Mouse (Mus musculus): Measurements from ENCODE around the gene Ampd1.
"Not testable (repeated sequence)": the region's sequence is repeated elsewhere in the genome, so short reads cannot be mapped to it uniquely, and the experiment has no call there.

Gene Ampd1

GRCm38 (mm10) chr3:103102454-103103390, 28.9 kb downstream of the Ampd1 start, which contains the start of gene Dennd2c:
TSS of gene Dennd2c (plus strand) at chr3:103102604.
- peak; percentile 89 for DNase-seq (ENCODE audit: low read depth, low spot score)

GRCm38 (mm10) chr3:103107565-103108240, 33.9 kb downstream of the Ampd1 start:
- no peak for DNase-seq (ENCODE audit: low read depth, low spot score)

- DNase-seq (ENCODE audit: low read depth, low spot score): no peak
Measured at GRCm38 (mm10) chr3:103112216-103112615, 38.4 kb downstream of the Ampd1 start.

- no peak for DNase-seq (ENCODE audit: low read depth, low spot score)
Measured at GRCm38 (mm10) chr3:103123636-103124035, 49.8 kb downstream of the Ampd1 start.

GRCm38 (mm10) chr3:103126138-103126537, 52.3 kb downstream of the Ampd1 start:
- DNase-seq (ENCODE audit: low read depth, low spot score): no peak

- DNase-seq (ENCODE audit: low read depth, low spot score): no peak
Measured at GRCm38 (mm10) chr3:103127177-103127576, 53.4 kb downstream of the Ampd1 start.

DNA sequence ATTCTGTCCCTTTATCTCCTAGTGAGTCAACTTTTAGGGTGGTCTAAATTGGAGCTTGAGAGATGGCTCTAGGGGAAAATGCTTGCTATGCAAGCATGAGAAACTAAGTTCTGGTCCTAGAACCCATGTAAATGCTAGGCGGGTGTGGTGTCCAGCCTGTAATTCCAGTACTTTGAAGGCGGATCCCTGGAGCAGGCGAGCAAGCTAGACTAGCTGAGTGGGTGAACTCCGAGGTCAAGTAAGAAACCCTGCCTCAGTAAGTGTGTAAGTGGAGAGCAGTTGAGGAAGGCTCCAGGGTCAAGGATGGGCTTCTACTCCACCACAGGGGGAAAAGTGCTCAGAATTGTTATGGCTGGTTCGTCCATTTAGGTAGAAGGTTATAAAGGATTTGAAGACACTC, 53.9 kb downstream of the Ampd1 start:
- no peak for DNase-seq (ENCODE audit: low read depth, low spot score)

- DNase-seq (ENCODE audit: low read depth, low spot score): no peak
Measured at GRCm38 (mm10) chr3:103128251-103128650, 54.4 kb downstream of the Ampd1 start.

DNA sequence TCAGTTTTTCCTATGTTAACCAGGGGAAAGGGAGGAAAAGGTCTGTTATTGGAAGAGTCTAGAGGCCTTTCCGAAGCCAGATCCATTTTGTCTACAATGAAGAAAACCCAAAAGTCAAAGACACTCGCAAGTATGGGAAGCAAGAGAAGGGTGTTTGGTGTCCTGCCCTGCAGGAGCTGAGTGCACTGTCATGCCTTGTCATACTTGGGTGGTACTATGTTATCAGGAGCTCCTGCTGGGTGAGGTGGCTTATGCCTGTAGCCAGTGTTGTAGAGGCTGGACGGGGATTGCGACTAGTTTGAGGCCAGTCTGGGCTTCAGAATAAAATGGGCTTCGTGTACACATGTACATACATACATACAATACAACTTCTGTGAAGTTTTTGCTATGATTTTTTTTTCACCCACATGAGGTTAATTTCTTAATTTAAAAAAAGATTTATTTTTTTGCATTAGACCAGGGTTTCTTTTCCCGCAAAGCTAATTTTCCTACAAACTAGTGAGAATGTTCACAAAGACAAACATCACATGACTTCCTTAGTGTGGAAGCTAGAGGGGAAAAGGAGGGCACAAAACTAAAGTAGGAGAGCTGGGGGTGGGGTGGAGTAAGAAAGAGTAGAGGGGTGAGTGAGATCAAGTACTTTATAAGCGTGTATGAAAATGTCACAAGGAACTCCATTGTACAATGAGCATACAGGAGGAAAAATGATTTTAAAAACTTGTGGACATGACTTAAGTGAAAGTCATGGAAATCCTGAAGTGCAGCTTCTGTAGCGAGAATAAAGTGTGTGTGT, 55.7 kb downstream of the Ampd1 start:
- DNase-seq (ENCODE audit: low read depth, low spot score): no peak

- DNase-seq (ENCODE audit: low read depth, low spot score): peak; percentile 24
Measured at GRCm38 (mm10) chr3:103130236-103130751, 56.5 kb downstream of the Ampd1 start.

DNA sequence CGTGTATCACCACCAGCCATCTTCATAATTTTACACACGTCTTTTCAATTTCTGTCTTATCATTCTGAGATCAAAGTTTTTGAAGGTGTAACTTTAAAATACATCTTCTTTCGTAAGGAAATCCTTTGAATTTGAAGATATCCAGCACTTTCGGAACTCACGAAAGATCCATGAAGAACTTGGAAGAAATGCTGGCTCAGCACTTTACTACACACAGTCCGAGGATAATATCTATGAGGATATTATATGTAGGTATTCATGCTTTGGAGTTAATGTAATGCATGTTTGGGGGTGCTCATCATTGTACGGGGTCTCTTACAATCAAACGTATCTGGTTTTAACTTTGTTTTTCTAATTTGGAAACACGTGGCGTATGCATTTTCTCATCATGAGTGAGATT, 59.3 kb downstream of the Ampd1 start:
- no peak for DNase-seq (ENCODE audit: low read depth, low spot score)

DNA sequence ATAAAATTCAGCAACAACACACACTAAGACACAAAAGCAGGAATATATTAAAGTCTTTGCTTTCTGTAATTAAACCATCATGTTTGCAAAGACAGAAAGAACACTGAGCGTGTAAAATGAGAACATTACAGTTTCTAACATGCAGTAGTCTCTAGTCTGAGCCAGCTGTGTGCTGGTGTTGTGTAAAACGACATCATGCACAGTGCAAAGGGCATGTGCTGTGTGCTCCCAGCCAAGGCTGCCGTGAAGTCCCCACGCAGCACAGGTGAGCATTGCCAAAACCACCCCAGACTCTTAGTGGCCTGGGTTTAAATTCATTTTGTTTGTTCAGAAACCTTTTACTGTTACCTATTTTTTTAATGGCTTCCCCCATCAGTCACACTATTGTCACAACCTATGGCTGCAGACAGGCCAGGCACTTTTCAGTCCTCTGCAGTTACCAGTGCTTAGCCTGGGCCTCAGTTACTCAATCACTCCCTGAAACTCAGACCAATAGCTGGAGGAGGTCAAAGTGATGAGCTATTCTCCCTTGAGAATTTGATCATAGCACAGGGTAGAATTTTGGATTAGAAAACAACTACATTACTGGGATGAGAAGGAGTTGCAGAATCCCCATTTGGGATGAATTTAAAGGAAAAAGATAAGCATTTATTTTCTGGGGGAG, 62.7 kb downstream of the Ampd1 start:
- DNase-seq (ENCODE audit: low read depth, low spot score): no peak

DNA sequence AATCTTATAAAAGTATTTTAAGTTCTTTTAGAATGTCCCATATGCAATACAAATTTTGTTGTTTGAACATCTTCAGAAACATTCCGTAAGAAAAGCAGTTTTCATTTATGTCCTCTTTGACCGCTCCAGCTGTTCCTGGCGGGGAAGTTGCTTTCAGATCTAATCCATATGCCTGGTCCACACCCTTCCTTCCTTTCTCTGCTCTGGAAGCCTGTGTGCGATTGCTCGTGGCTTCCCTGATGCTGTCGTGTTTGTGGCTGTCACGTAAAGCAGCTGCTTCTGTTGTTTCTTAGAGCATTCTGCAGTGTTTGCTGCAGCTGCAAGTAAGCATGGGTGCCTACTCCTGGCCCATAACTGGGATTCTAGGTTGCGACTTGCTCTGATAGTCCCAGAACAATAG, 65.2 kb downstream of the Ampd1 start:
- no peak for DNase-seq (ENCODE audit: low read depth, low spot score)

DNA sequence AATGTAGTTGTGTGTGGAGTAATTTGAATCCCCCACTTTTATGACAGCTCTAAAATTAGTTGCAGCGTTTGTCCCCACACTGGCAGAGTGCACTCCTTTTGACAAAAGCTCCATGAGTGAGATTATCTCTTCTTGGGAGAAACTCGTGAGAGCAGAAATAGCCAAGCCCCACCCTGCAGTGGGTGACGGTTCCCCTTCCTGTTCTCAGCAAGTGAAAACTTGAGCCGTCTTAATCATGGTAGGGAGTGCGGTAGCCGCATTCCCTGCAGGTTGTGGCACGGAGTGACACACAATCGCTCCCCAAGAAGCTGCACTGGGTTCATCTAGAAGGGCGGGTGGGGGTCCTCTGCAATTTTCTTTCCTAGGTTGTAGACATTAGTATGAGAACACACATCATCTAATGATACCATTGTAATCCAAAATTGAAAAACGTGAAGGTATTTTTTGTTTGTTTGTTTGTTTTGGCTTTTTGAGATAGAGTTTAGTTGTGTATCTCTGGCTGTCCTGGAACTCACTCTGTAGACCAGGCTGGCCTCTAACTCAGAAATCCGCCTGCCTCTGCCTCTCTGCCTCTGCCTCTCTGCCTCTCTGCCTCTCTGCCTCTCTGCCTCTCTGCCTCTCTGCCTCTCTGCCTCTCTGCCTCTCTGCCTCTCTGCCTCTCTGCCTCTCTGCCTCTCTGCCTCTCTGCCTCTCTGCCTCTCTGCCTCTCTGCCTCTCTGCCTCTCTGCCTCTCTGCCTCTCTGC, 66.5 kb downstream of the Ampd1 start:
- not testable (repeated sequence) for DNase-seq (ENCODE audit: low read depth, low spot score)

DNA sequence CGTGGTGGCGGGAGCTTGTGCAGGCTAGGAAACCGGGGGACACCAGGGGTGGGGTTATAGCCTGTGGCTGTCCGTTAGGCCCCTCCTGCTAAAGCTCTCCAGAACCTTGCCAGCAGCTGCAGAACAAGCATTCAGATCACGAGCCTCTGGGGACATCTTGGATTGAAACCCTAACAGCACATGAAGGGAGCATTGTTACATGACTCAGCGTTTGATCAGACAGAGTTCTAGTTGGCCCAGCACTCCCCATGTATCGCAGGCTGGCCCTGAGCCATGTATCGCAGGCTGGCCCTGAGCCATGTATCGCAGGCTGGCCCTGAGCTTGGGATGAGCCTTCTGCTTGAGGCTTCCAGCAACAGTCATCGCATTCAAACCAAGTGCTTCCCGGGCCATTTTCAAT, 67.5 kb downstream of the Ampd1 start:
- DNase-seq (ENCODE audit: low read depth, low spot score): no peak

DNA sequence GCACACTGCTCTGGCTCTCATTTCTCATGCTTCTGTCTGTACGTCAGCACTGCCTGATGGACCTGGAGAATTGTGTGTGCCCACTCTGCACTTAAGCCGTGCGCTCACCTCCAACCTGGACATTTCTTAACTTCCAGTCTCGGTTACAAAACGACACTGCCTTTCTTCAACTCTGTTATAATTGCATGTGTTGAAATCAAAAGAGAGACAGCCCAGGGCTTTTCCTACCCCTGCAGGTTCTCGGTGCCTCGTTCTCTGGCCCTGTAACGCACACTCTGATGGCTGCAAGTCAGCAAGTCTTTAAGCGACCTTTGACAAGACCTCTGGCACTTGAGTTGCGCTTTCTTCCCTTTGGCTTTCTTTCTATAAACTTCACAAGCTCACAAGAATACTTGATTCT, 68.6 kb downstream of the Ampd1 start:
- DNase-seq (ENCODE audit: low read depth, low spot score): no peak

GRCm38 (mm10) chr3:103145336-103145735, 71.5 kb downstream of the Ampd1 start:
- no peak for DNase-seq (ENCODE audit: low read depth, low spot score)

GRCm38 (mm10) chr3:103145791-103146190, 72.0 kb downstream of the Ampd1 start:
- no peak for DNase-seq (ENCODE audit: low read depth, low spot score)

DNA sequence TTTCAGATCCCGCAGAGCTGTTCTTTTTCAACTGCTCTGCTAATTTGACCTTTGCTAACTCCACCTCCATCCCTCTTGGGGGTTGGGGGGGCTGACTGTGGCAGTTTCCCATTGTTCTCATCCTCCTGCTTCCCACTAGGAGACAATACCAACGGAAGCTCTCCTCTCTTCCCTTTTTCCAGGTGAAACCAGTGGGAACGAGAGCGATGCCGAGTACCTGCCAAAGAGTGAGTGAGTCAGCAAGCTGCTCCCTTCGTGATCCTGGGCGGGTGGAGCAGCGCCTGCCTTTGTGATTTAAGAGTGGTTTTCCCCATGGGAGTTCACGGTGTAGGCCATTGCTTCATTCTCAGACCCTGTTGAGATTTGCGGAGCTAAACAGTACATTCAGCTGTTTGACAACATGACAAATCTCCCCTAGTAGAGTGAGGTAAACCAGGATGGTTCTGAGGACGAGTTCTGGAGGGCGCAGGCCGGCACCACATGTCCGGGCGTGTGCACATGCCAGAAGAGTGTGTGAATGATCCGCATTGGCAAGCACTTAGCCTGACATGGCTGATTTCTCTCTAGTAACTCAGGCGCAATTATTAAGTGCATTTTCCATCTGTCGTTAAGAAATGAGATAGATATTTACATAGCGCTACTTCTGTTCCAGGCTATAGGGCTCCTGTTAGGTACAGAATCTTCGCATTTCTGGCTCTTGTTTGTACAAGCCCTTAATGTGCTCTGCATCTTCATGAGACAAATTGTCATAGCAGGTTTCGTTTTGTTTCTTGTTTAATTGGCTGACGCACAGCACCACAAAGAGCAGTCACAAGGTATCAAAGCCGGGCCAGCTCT, 72.7 kb downstream of the Ampd1 start:
- no peak for DNase-seq (ENCODE audit: low read depth, low spot score)

- no peak for DNase-seq (ENCODE audit: low read depth, low spot score)
Measured at GRCm38 (mm10) chr3:103147775-103148174, 74.0 kb downstream of the Ampd1 start.
